ENCODE assay signal across 8 mouse cellular contexts in the genomic region with DNA sequence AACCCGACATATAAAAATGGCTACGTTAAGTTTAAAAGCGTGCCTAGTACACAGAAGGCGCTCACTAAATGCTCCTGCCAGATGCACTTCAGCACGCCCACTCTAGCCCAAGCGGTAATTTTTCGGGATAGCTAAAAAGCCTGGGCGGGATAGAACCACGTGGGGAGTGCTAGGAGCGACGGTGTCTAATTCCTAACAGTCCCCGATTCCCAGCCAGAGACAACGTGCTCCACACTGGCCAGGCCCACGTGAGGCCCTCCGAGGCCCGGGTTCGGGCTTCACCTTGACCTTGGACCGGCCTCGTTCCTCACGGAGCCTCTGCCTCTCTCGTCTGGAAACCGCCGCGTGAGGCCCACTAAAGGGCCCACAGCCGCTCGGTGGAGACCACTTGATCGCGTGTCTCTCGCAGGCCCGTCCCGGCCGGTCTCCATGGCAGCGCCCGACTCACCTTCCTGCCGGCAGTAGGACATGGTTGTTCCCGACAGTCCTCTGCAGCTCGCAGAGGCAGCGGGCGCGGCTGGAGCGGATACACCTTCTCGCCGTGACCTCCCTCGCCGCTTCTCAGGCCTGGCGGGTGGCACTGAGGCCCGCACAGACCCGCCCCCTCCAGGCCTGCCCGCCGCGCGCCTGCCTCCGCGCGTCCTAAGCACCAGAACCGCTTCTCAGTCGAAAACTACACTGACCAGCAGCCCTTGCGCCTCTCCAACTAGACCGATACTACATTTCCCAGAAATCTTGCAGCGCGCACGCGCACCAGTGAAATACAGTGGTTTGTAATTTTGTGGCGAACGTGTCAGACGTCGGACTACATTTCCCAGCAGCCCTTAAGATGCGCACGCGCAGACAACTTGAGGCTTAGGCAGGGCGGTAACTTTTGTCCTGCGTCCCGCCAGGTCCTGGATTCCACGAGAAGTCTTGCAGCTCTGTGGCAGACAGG. TPM values are rescaled to one million over a fixed set of nuclear protein-coding genes. Genes with fewer than 3 reads are reported as not detected.
DNase-seq lines count a peak whose midpoint lies in the region; ATAC-seq lines count a peak whose summit lies in the region.

Gene Chchd4, minus strand, starts transcription at position 679 of the 937 bp plus-strand sequence.
Gene Tmem43, plus strand, starts transcription at position 836 of the 937 bp plus-strand sequence.

- peaks cover 11 to 15% of the 10 kb centered on the region in 2 experiments for H3K4me1 ChIP-seq in heart, embryonic 14.5 days (ENCODE audit: control insufficient read depth in 2 of 2, insufficient read depth in 2 of 2, low read length in 2 of 2)
- H3K4me1 ChIP-seq in liver, embryonic 13.5 days (replicated peaks) = peaks cover 53% of the 10 kb centered on the region
- H3K4me1 ChIP-seq in stomach, embryonic 16.5 days (ENCODE audit: control insufficient read depth, insufficient read depth, low read length) = peaks cover 20% of the 10 kb centered on the region

- no peaks in the 10 kb centered on the region for H3K27me3 ChIP-seq in heart, embryonic 14.5 days (ENCODE audit: control insufficient read depth, insufficient read depth, low read length)
- H3K27me3 ChIP-seq in liver, embryonic 13.5 days = no peaks in the 10 kb centered on the region
- H3K27me3 ChIP-seq in stomach, embryonic 16.5 days (ENCODE audit: control insufficient read depth, insufficient read depth, low read length) = no peaks in the 10 kb centered on the region

- H3K27ac ChIP-seq in heart, embryonic 14.5 days (replicated peaks in 1 of 2; ENCODE audit: control insufficient read depth in 1 of 2, insufficient read depth in 1 of 2, low read depth in 2 of 2, low read length in 2 of 2) = peak within 1 kb of the TSS; percentile 77 to 90
- peak within 1 kb of the TSS; percentile 87 for H3K27ac ChIP-seq in liver, embryonic 13.5 days
- peak within 1 kb of the TSS; percentile 87 for H3K27ac ChIP-seq in stomach, embryonic 16.5 days (ENCODE audit: low read length)

- H3K4me2 ChIP-seq in heart, embryonic 14.5 days (ENCODE audit: low read length) = peak within 1 kb of the TSS; percentile 84
- H3K4me2 ChIP-seq in liver, embryonic 13.5 days = peak within 1 kb of the TSS; percentile 95
- peak within 1 kb of the TSS; percentile 68 for H3K4me2 ChIP-seq in stomach, embryonic 16.5 days (ENCODE audit: low read depth, low read length)

- under 1% methylated on average over 74 of the region's 74 CpGs for WGBS in heart, embryonic 14.5 days
- under 1% methylated on average over 74 of the region's 74 CpGs for WGBS in liver, embryonic 13.5 days (ENCODE audit: insufficient replicate concordance)
- WGBS in stomach, embryonic 16.5 days = under 1% methylated on average over 74 of the region's 74 CpGs

- peak within 1 kb of the TSS; percentile 91 for H3K9ac ChIP-seq in heart, embryonic 14.5 days (ENCODE audit: low read length)
- H3K9ac ChIP-seq in liver, embryonic 13.5 days = peak within 1 kb of the TSS; percentile 93
- H3K9ac ChIP-seq in stomach, embryonic 16.5 days (ENCODE audit: low read length) = peak within 1 kb of the TSS; percentile 89

- H3K36me3 ChIP-seq in heart, embryonic 14.5 days (ENCODE audit: control insufficient read depth, insufficient read depth, low read length) = peaks cover 25% of the 10 kb centered on the region
- H3K36me3 ChIP-seq in liver, embryonic 13.5 days = peaks cover 37% of the 10 kb centered on the region
- no peaks in the 10 kb centered on the region for H3K36me3 ChIP-seq in stomach, embryonic 16.5 days (ENCODE audit: control insufficient read depth, insufficient read depth, low read length)

- peak within 1 kb of the TSS; percentile 65 to 89 for H3K4me3 ChIP-seq in heart, embryonic 14.5 days (ENCODE audit: control insufficient read depth in 1 of 2, insufficient read depth in 1 of 2, low read depth in 1 of 2, low read length in 2 of 2)
- H3K4me3 ChIP-seq in liver, embryonic 13.5 days (replicated peaks) = peak within 1 kb of the TSS; percentile 92
- peak within 1 kb of the TSS; percentile 90 for H3K4me3 ChIP-seq in stomach, embryonic 16.5 days (replicated peaks; ENCODE audit: low read length)

- ATAC-seq in CD4-positive, CD25-positive, alpha-beta regulatory T cell, adult 4 months = peak; percentile 95
- ATAC-seq in heart, embryonic 14.5 days (ENCODE audit: insufficient number of reproducible peaks, insufficient read depth, low FRiP score, low read depth) = peak; percentile 96
- peak; percentile 97 for ATAC-seq in liver, embryonic 13.5 days (ENCODE audit: low read depth)
- ATAC-seq in stomach, embryonic 16.5 days (ENCODE audit: insufficient read depth, low FRiP score) = peak; percentile 97

- no peaks in the 10 kb centered on the region for H3K9me3 ChIP-seq in heart, embryonic 14.5 days (ENCODE audit: control insufficient read depth, low read length)
- no peaks in the 10 kb centered on the region for H3K9me3 ChIP-seq in liver, embryonic 13.5 days (replicated peaks)
- no peaks in the 10 kb centered on the region for H3K9me3 ChIP-seq in stomach, embryonic 16.5 days (replicated peaks; ENCODE audit: control insufficient read depth, low read length)

- peak; percentile 99 for DNase-seq in c-Kit-negative CD71-positive TER-119-positive erythroid progenitor cells, embryonic 14.5 days (ENCODE audit: low read depth, low spot score)
- peak; percentile 99 for DNase-seq in fibroblast of lung, adult 2 months (ENCODE audit: low read depth)
- DNase-seq in kidney, postnatal 14 days = peak; percentile 100
- peak; percentile 99 for DNase-seq in liver, embryonic 13.5 days
- peak; percentile 97 for DNase-seq in neural tube, embryonic 10.5 days (ENCODE audit: extremely low spot score, low spot score)

RNA-seq across cellular contexts. Expression of gene Chchd4, which starts in this region (rescaled TPM):
- polyA plus RNA-seq in CD4-positive, CD25-positive, alpha-beta regulatory T cell, adult 4 months (2017; shearing (Covaris generic)) = 10 to 100 TPM; 10.5 to 11.4 TPM
- polyA plus RNA-seq in heart, embryonic 14.5 days (2014; fragmentation: Nextera tagmentation; extraction: Ambion mirVana) = 32.5 TPM in 2 replicates
- 24.0 and 24.2 TPM in 2 replicates for polyA plus RNA-seq in liver, embryonic 13.5 days (2015; fragmentation: Nextera tagmentation; extraction: Ambion mirVana)
- 23.3 and 25.3 TPM in 2 replicates for polyA plus RNA-seq in stomach, embryonic 16.5 days (2015; fragmentation: Nextera tagmentation; extraction: Ambion mirVana)

RNA-seq across cellular contexts. Expression of gene Tmem43, which starts in this region (rescaled TPM):
- polyA plus RNA-seq in CD4-positive, CD25-positive, alpha-beta regulatory T cell, adult 4 months (2017; shearing (Covaris generic)) = 10 to 100 TPM; 62.2 to 99.3 TPM
- 27.1 and 27.3 TPM in 2 replicates for polyA plus RNA-seq in heart, embryonic 14.5 days (2014; fragmentation: Nextera tagmentation; extraction: Ambion mirVana)
- polyA plus RNA-seq in liver, embryonic 13.5 days (2015; fragmentation: Nextera tagmentation; extraction: Ambion mirVana) = 12.2 and 14.3 TPM in 2 replicates
- polyA plus RNA-seq in stomach, embryonic 16.5 days (2015; fragmentation: Nextera tagmentation; extraction: Ambion mirVana) = 56.8 and 64.3 TPM in 2 replicates

Comparison
In these comparisons a context has a peak if more than half of its experiments do, and no peak if none do; other contexts are left out.
1. Peak in every context shown above with its lines: DNase-seq, ATAC-seq, H3K4me3 ChIP-seq and H3K27ac ChIP-seq.